Mouse (Mus musculus) cerebellum, adult 2 months (tissue): Measurements from ENCODE around the gene Wnt5b.

Experiments used
- CTCF ChIP-seq: fragments of 200-500 bp; IDR thresholded peaks from 2 replicates; pipeline ENCODE4 v1.5.1; 2011; ENCODE audit warnings: low read depth, mild to moderate bottlenecking, control low read depth, low read length, moderate library complexity, borderline replicate concordance; ENCODE audit not compliant: insufficient read depth
- POLR2A ChIP-seq: fragments of 200-500 bp; IDR thresholded peaks from 2 replicates; pipeline ENCODE4 v1.6.1; 2011; ENCODE audit warnings: low read length, control low read depth, borderline replicate concordance; ENCODE audit not compliant: insufficient read depth

GRCm38 (mm10) chr6:119508221-119508620 is 35.9 kb downstream of the Wnt5b start:
- TF ChIP-seq CTCF (no peak), POLR2A (no peak)
